Mouse (Mus musculus) intestine, postnatal 0 days (tissue): Measurements from ENCODE around the gene Rapgef2. TPM values are rescaled to one million over a fixed set of nuclear protein-coding genes. Genes with fewer than 3 reads are reported as not detected.
A peak's percentile ranks its signal among the peaks of the same experiment; 100 is the strongest.

ENCODE experiments used
- ATAC-seq: fragments of 200-750 bp; cut with Nextera tagmentation; 2 replicates; pipeline ENCODE4 v1.8.0; 2017; ENCODE audit warnings: mild to moderate bottlenecking, moderate TSS enrichment, moderate library complexity
- H3K27ac ChIP-seq: fragments of 300-500 bp; sonication (generic); 2 replicates; pipeline ENCODE4 v1.5.1; 2014; ENCODE audit warnings: mild to moderate bottlenecking, low read depth, low read length, moderate library complexity
- H3K27me3 ChIP-seq: fragments of 300-500 bp; sonication (generic); replicated peaks from 2 replicates; pipeline ENCODE4 v1.6.1; 2014; ENCODE audit warnings: low read length, mixed read lengths; ENCODE audit not compliant: control insufficient read depth, insufficient read depth
- H3K36me3 ChIP-seq: fragments of 300-500 bp; sonication (generic); 2 replicates; pipeline ENCODE4 v1.6.1; 2014; ENCODE audit warnings: mild to moderate bottlenecking, moderate library complexity; ENCODE audit not compliant: control insufficient read depth, insufficient read depth
- H3K4me1 ChIP-seq: fragments of 300-500 bp; sonication (generic); replicated peaks from 2 replicates; pipeline ENCODE4 v1.6.1; 2014; ENCODE audit warnings: antibody characterized with exemption, low read length, mixed read lengths; ENCODE audit not compliant: control insufficient read depth, insufficient read depth
- H3K4me2 ChIP-seq: fragments of 300-500 bp; sonication (generic); replicated peaks from 2 replicates; pipeline ENCODE4 v1.6.1; 2014; ENCODE audit warnings: low read depth, mild to moderate bottlenecking, moderate library complexity
- H3K4me3 ChIP-seq: fragments of 300-500 bp; sonication (generic); 2 replicates; pipeline ENCODE4 v1.5.1; 2014; ENCODE audit warnings: low read depth, low read length
- H3K9ac ChIP-seq: fragments of 300-500 bp; sonication (generic); 2 replicates; pipeline ENCODE4 v1.6.1; 2014; ENCODE audit warnings: mild to moderate bottlenecking, low read depth, low read length
- H3K9me3 ChIP-seq: fragments of 300-500 bp; sonication (generic); 2 replicates; pipeline ENCODE4 v1.6.1; 2016; ENCODE audit warnings: mixed run types; ENCODE audit not compliant: control insufficient read depth
- CTCF ChIP-seq: sonication (generic); IDR thresholded peaks from 2 replicates; pipeline ENCODE4 v1.5.1; 2016; ENCODE audit warnings: low read depth, mild to moderate bottlenecking, control low read depth, antibody characterized with exemption, moderate library complexity
- WGBS: fragments of 180-500 bp; shearing (Covaris S2); extraction: QIAGEN DNeasy Blood & Tissue Kit; methylation state at CpG from one replicate; pipeline ENCODE4 v1.1.7; 2014; 5-methylcytosine and 5-hydroxymethylcytosine counted together
- polyA plus RNA-seq: library from polyadenylated mRNA; unstranded; fragments of >200 nt; fragmentation: Nextera tagmentation; extraction: Ambion mirVana; gene quantifications from 2 replicates; pipeline ENCODE4 v1.2.1, GENCODE M21; 2015

Rapgef2 gene
- polyA plus RNA-seq, 1 experiment from 2014 or later, result 3.2 TPM

- Histone ChIP-seq H3K36me3 (no peaks in the 10 kb centered on the region), H3K4me2 (no peak overlapping the region), H3K4me3 (no peak overlapping the region), H3K9me3 (no peaks in the 10 kb centered on the region), H3K4me1 (peaks cover 6% of the 10 kb centered on the region; the same call in 1 of the 2 replicates), H3K27me3 (no peaks in the 10 kb centered on the region), H3K27ac (no peak overlapping the region), H3K9ac (no peak overlapping the region)
- TF ChIP-seq CTCF, result no peak
- WGBS, result 65% methylated on average over 10 of the region's 10 CpGs
- ATAC-seq, result no peak
Observed at GRCm38 (mm10) chr3:79219144-79219930, 67.0 kb downstream of the Rapgef2 start.

DNA sequence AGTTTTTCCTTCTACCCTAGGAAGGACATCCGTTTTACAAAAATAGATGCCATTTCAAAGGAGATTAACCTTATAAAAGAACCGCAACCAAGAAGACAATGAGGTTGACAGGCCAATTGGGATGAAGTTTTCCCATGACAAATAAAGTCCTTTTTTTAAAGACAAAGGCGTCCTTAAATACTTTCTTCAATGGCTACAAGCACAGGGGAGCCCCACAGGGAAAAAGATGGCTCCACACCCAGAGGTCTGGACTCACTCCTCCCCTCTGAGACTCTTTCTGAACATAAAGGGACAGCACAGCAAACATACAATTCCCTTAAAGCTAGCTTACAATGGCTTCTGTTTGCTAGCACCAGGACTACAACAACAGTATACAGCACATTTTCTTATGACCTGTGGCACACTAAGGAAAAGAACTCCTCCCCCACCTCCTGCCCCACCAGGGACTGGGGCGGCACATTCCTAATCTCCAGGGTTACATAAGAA is 67.7 kb downstream of the Rapgef2 start:
- Histone ChIP-seq H3K9me3 (no peaks in the 10 kb centered on the region), H3K4me1 (peaks cover 5% of the 10 kb centered on the region; the same call in 1 of the 2 replicates), H3K4me3 (no peak overlapping the region), H3K27me3 (no peaks in the 10 kb centered on the region), H3K36me3 (no peaks in the 10 kb centered on the region), H3K9ac (no peak overlapping the region), H3K4me2 (no peak overlapping the region), H3K27ac (no peak overlapping the region)
- no peak for TF ChIP-seq CTCF
- 56% methylated on average over 4 of the region's 4 CpGs for WGBS
- no peak for ATAC-seq

DNA sequence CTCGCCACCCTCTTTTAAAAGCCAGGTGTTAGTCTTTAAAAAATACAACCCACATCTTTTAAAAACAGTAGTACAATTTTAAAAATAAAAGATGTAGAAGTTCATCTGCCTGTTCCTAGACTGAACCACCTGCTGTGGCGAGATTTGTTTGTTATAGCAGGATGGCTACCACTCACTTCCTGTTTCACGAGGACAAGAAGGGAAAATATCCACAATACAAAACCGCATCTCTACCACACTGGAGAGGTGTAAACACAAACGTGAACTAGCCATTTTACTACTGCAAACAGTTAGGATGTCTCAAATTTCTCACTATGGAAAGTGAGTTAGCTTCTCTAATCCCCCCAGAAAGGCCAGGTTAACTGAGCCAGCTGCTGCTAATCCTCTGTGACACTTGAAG is 76.1 kb downstream of the Rapgef2 start:
- Histone ChIP-seq H3K9me3 (no peaks in the 10 kb centered on the region), H3K27me3 (no peaks in the 10 kb centered on the region), H3K4me1 (peaks cover 10% of the 10 kb centered on the region), H3K36me3 (no peaks in the 10 kb centered on the region), H3K4me3 (no peak overlapping the region), H3K4me2 (no peak overlapping the region), H3K27ac (no peak overlapping the region), H3K9ac (no peak overlapping the region)
- no peak for TF ChIP-seq CTCF
- 69% methylated on average over 5 of the region's 5 CpGs for WGBS
- ATAC-seq, result no peak

DNA sequence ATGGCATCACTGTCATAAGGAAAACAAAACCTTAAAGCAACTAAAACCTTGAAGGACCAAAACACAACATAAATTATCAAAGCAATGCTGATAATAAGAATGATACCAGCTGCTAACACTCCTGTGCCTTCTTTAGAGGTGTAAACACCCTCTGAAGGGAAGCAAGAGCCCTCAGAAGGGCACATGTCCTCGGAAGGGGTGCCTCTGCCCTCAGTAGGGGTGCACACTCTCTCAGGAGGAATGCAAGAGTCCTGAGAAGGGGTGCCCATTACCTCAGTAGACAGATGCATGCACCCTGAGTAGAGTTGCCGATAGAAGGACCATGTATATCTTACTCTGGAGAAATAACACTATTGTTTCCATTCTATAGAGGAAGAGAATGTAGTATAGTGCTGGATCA is 79.1 kb downstream of the Rapgef2 start:
- H3K4me3 ChIP-seq, result no peak overlapping the region
- H3K4me2 ChIP-seq, result no peak overlapping the region
- H3K4me1 ChIP-seq, result peaks cover 19% of the 10 kb centered on the region
- TF ChIP-seq CTCF, result no peak
- H3K27ac ChIP-seq, result no peak overlapping the region
- no peak overlapping the region for H3K9ac ChIP-seq
- ATAC-seq, result no peak
- 85% methylated on average over 2 of the region's 2 CpGs for WGBS
- no peaks in the 10 kb centered on the region for H3K36me3 ChIP-seq
- no peaks in the 10 kb centered on the region for H3K9me3 ChIP-seq
- H3K27me3 ChIP-seq, result no peaks in the 10 kb centered on the region

- no peaks in the 10 kb centered on the region for H3K36me3 ChIP-seq
- peak; percentile 79 for ATAC-seq
- 47% methylated on average over 7 of the region's 7 CpGs for WGBS
- no peak for TF ChIP-seq CTCF
- H3K9me3 ChIP-seq, result no peaks in the 10 kb centered on the region
- no peak overlapping the region for H3K4me3 ChIP-seq
- H3K4me1 ChIP-seq, result peaks cover 19% of the 10 kb centered on the region
- H3K4me2 ChIP-seq, result peak overlapping the region; percentile 4; the same call in 1 of the 2 replicates
- no peaks in the 10 kb centered on the region for H3K27me3 ChIP-seq
- H3K9ac ChIP-seq, result no peak overlapping the region
- 0 out of 2 replicates have a peak overlapping the region, but pooled peaks have one; percentile 21 for H3K27ac ChIP-seq
Observed at GRCm38 (mm10) chr3:79206524-79206923, 79.8 kb downstream of the Rapgef2 start.

GRCm38 (mm10) chr3:79205981-79206380 is 80.3 kb downstream of the Rapgef2 start:
- 67% methylated on average over 4 of the region's 4 CpGs for WGBS

More at GRCm38 (mm10) chr3:79205981-79206380, 80.3 kb downstream of the Rapgef2 start:
- H3K4me1 ChIP-seq, result peaks cover 19% of the 10 kb centered on the region
- no peak overlapping the region for H3K27ac ChIP-seq
- no peak for ATAC-seq
- no peaks in the 10 kb centered on the region for H3K9me3 ChIP-seq
- TF ChIP-seq CTCF, result no peak
- peak overlapping the region; percentile 4; the same call in 1 of the 2 replicates for H3K4me2 ChIP-seq
- no peak overlapping the region for H3K9ac ChIP-seq
- no peaks in the 10 kb centered on the region for H3K36me3 ChIP-seq
- no peaks in the 10 kb centered on the region for H3K27me3 ChIP-seq
- H3K4me3 ChIP-seq, result no peak overlapping the region
